8 mouse cellular contexts compared by ENCODE assay signal in genomic region chr4:123939838-123940237, GRCm38 (mm10). TPM values are rescaled to one million over a fixed set of nuclear protein-coding genes. Genes with fewer than 3 reads are reported as not detected.
DNase-seq lines count a peak whose midpoint lies in the region; TF ChIP-seq lines count a peak whose summit lies in the region.
"Had no signal": no experiment of that assay in that cellular context is flagged by ENCODE, and none has a peak within 500 bp of the region (broad histone marks: within the 10 kb centered on the region; RNA-seq: fewer than 3 reads in every experiment).

No protein-coding gene starts in this region.

- H3K4me1 ChIP-seq in ES-Bruce4 (ENCODE audit: control insufficient read depth, insufficient read depth, low read length): no peaks in the 10 kb centered on the region
- no peaks in the 10 kb centered on the region for H3K4me1 ChIP-seq in spleen, adult 2 months (ENCODE audit: control insufficient read depth, insufficient read depth, insufficient read length)
- H3K4me1 ChIP-seq: lung, embryonic 15.5 days had no signal

- H3K27ac ChIP-seq in ES-Bruce4 (ENCODE audit: insufficient read depth, low read length): no peak overlapping the region
- no peak overlapping the region for H3K27ac ChIP-seq in layer of hippocampus, adult 2 months
- no peak overlapping the region for H3K27ac ChIP-seq in spleen, adult 2 months (ENCODE audit: insufficient read depth, low read length)
- H3K27ac ChIP-seq: lung, embryonic 15.5 days had no signal

- no peaks in the 10 kb centered on the region for H3K9me3 ChIP-seq in ES-Bruce4 (replicated peaks; ENCODE audit: control insufficient read depth, insufficient read depth, low read length, poor library complexity, severe bottlenecking)
- H3K9me3 ChIP-seq: lung, embryonic 15.5 days had no signal

- H3K36me3 ChIP-seq in ES-Bruce4 (ENCODE audit: control insufficient read depth, insufficient read depth, low read length, poor library complexity, severe bottlenecking): peaks cover 8% of the 10 kb centered on the region
- peaks cover 11% of the 10 kb centered on the region; the same call in 1 of the 2 replicates for H3K36me3 ChIP-seq in spleen, adult 2 months (ENCODE audit: control insufficient read depth, insufficient read depth, low read length)

- H3K27me3 ChIP-seq in ES-Bruce4 (ENCODE audit: control insufficient read depth, insufficient read depth, low read length, poor library complexity, severe bottlenecking): no peaks in the 10 kb centered on the region
- H3K27me3 ChIP-seq in spleen, adult 2 months (ENCODE audit: control insufficient read depth, insufficient read depth, low read length): no peaks in the 10 kb centered on the region
- H3K27me3 ChIP-seq: lung, embryonic 15.5 days had no signal

- H3K4me3 ChIP-seq in ES-Bruce4 (ENCODE audit: low read depth, low read length): no peak overlapping the region
- H3K4me3 ChIP-seq in layer of hippocampus, adult 2 months: no peak overlapping the region
- no peak overlapping the region for H3K4me3 ChIP-seq in spleen, adult 2 months (ENCODE audit: extremely low read depth, insufficient read depth, insufficient read length)
- H3K4me3 ChIP-seq: lung, embryonic 15.5 days had no signal

- DNase-seq in B cell, adult 2 months: peak; percentile 85
- DNase-seq in cerebellum, adult 11-12 months: peak; percentile 24
- DNase-seq in frontal cortex, postnatal 10 days (ENCODE audit: low spot score in 2 of 2): peak; percentile 25 to 75
- DNase-seq in layer of hippocampus, adult 2 months (ENCODE audit: low spot score in 2 of 2): peak; percentile 73 to 84
- peak; percentile 51 for DNase-seq in lung, postnatal 25 days (ENCODE audit: low spot score)
- peak; percentile 47 to 67 for DNase-seq in spleen, adult 2 months (ENCODE audit: low read depth in 1 of 2, low spot score in 2 of 2)

- TF ChIP-seq CTCF in ES-Bruce4 (IDR thresholded peaks at IDR 0.05; ENCODE audit: low read depth, low read length): peak; percentile 25
- TF ChIP-seq CTCF in layer of hippocampus, adult 2 months (conservative IDR thresholded peaks at IDR 0.05): peak; percentile 93
- TF ChIP-seq CTCF in spleen, adult 2 months (IDR thresholded peaks at IDR 0.05; ENCODE audit: extremely low read depth, insufficient read depth, insufficient read length, insufficient replicate concordance): peak; percentile 42; the same call in 1 of the 2 replicates

- WGBS in spleen, adult 2 months: 3% methylated on average over 4 of the region's 4 CpGs

- H3K9ac ChIP-seq in ES-Bruce4 (ENCODE audit: low read depth, poor library complexity, severe bottlenecking): no peak overlapping the region
- H3K9ac ChIP-seq: lung, embryonic 15.5 days had no signal

- no peak for TF ChIP-seq POLR2A in ES-Bruce4 (IDR thresholded peaks at IDR 0.05; ENCODE audit: insufficient read depth, low read length)
- TF ChIP-seq POLR2A in spleen, adult 2 months (IDR thresholded peaks at IDR 0.05; ENCODE audit: low read depth, low read length): no peak

- TF ChIP-seq EP300 in ES-Bruce4 (IDR thresholded peaks at IDR 0.05; ENCODE audit: insufficient read depth, low read depth, low read length): no peak

RNA-seq across cellular contexts. Expression of gene 4930535I16Rik, which starts 22.0 kb away (rescaled TPM):
- polyA plus RNA-seq in ES-Bruce4 (2011; ENCODE audit: insufficient read depth, insufficient read length, low read depth, missing spikeins): not detected in 2 replicates
- not detected for total RNA-seq in layer of hippocampus, adult 2 months (2021)
- not detected in 2 replicates for polyA plus RNA-seq in spleen, adult 2 months (2012; rRNA removed)
- polyA plus RNA-seq: lung, embryonic 15.5 days had no signal

RNA-seq across cellular contexts. Expression of gene Rragc, which starts 22.6 kb away (rescaled TPM):
- polyA plus RNA-seq in ES-Bruce4 (2011; ENCODE audit: insufficient read depth, insufficient read length, low read depth, missing spikeins): 35.0 and 50.2 TPM in 2 replicates
- 10 to 100 TPM; 54.8 to 60.6 TPM for total RNA-seq in layer of hippocampus, adult 2 months (2021)
- polyA plus RNA-seq in spleen, adult 2 months (2012; rRNA removed): 24.9 and 26.5 TPM in 2 replicates

RNA-seq across cellular contexts. Expression of gene Mycbp, which starts 35.2 kb away (rescaled TPM):
- polyA plus RNA-seq in ES-Bruce4 (2011; ENCODE audit: insufficient read depth, insufficient read length, low read depth, missing spikeins): 25.0 and 25.2 TPM in 2 replicates
- 10 to 100 TPM in 1 of 2 experiments, 1 to 10 TPM in 1; 9.9 to 11.3 TPM for total RNA-seq in layer of hippocampus, adult 2 months (2021)
- polyA plus RNA-seq in spleen, adult 2 months (2012; rRNA removed): 3.8 and 4.5 TPM in 2 replicates

Comparison
In these comparisons a context has a peak if more than half of its experiments do, and no peak if none do; other contexts are left out.
1. DNase-seq: peak in every context shown above with its lines; median percentile 85 in B cell, adult 2 months; 78 in layer of hippocampus, adult 2 months; 57 in spleen, adult 2 months; 51 in lung, postnatal 25 days; 50 in frontal cortex, postnatal 10 days; 24 in cerebellum, adult 11-12 months.
2. CTCF ChIP-seq: peak in every context shown above with its lines; median percentile 93 in layer of hippocampus, adult 2 months; 42 in spleen, adult 2 months; 25 in ES-Bruce4.